Mouse (Mus musculus): ENCODE measurements around the gene Reep3. TPM values are rescaled to one million over a fixed set of nuclear protein-coding genes. Genes with fewer than 3 reads are reported as not detected.
A peak's percentile ranks its signal among the peaks of the same experiment; 100 is the strongest.
"Not testable (repeated sequence)": the region's sequence is repeated elsewhere in the genome, so short reads cannot be mapped to it uniquely, and the experiment has no call there.

The Reep3 gene
- polyA plus RNA-seq, 1 experiment: 13.0 TPM

- peaks cover 97% of the 10 kb centered on the region for H3K79me2 ChIP-seq (ENCODE audit: control insufficient read depth, insufficient read depth)
- no peak overlapping the region for H3K4me3 ChIP-seq
- H3ac ChIP-seq (ENCODE audit: control insufficient read depth, insufficient read length): no peak overlapping the region
- H3K36me3 ChIP-seq (ENCODE audit: control insufficient read depth, insufficient read depth): no peaks in the 10 kb centered on the region
- no peaks in the 10 kb centered on the region for H3K27me3 ChIP-seq (ENCODE audit: control insufficient read depth, insufficient read depth, insufficient read length)
- TF ChIP-seq POLR2AphosphoS2 (IDR thresholded peaks at IDR 0.05; ENCODE audit: insufficient read length, low read depth) (no peak), MAX (IDR thresholded peaks at IDR 0.05; ENCODE audit: low read depth) (no peak), MYOD1 (IDR thresholded peaks at IDR 0.05; ENCODE audit: control insufficient read depth in 1 of 3, insufficient read length in 2 of 3, low read depth in 2 of 3) (no peak), TCF3 (IDR thresholded peaks at IDR 0.05; ENCODE audit: insufficient read length, low read depth) (no peak), E2F4 (IDR thresholded peaks at IDR 0.05; ENCODE audit: insufficient read depth) (no peak), TCF12 (IDR thresholded peaks at IDR 0.05; ENCODE audit: insufficient read depth, poor library complexity, severe bottlenecking) (no peak), POLR2A (IDR thresholded peaks at IDR 0.05; ENCODE audit: insufficient read length, low read depth) (no peak), CEBPB (IDR thresholded peaks at IDR 0.05; ENCODE audit: insufficient read depth, poor library complexity, severe bottlenecking) (no peak), USF1 (IDR thresholded peaks at IDR 0.05; ENCODE audit: low read depth) (no peak), REST (IDR thresholded peaks at IDR 0.05; ENCODE audit: insufficient read depth, insufficient read length) (no peak)
- no peak overlapping the region for H3K4me2 ChIP-seq (ENCODE audit: low read depth)
Observed at GRCm38 (mm10) chr10:67116251-67116650, 19.5 kb upstream of the Reep3 start.

GRCm38 (mm10) chr10:67115666-67116091 is 18.9 kb upstream of the Reep3 start:
- no peaks in the 10 kb centered on the region for H3K27me3 ChIP-seq (ENCODE audit: control insufficient read depth, insufficient read depth, insufficient read length)
- TF ChIP-seq CEBPB (IDR thresholded peaks at IDR 0.05; ENCODE audit: insufficient read depth, poor library complexity, severe bottlenecking): 0 out of 2 replicates have a peak, but pooled peaks have one; percentile 4
- no peak for TF ChIP-seq REST (IDR thresholded peaks at IDR 0.05; ENCODE audit: insufficient read depth, insufficient read length)
- no peak for TF ChIP-seq E2F4 (IDR thresholded peaks at IDR 0.05; ENCODE audit: insufficient read depth)
- TF ChIP-seq POLR2AphosphoS2 (IDR thresholded peaks at IDR 0.05; ENCODE audit: insufficient read length, low read depth): no peak
- no peaks in the 10 kb centered on the region for H3K36me3 ChIP-seq (ENCODE audit: control insufficient read depth, insufficient read depth)
- H3K79me2 ChIP-seq (ENCODE audit: control insufficient read depth, insufficient read depth): peaks cover 97% of the 10 kb centered on the region
- no peak overlapping the region for H3K4me2 ChIP-seq (ENCODE audit: low read depth)
- no peak overlapping the region for H3K4me3 ChIP-seq
- no peak overlapping the region for H3ac ChIP-seq (ENCODE audit: control insufficient read depth, insufficient read length)

- no peak overlapping the region for H3K4me2 ChIP-seq (ENCODE audit: low read depth)
- TF ChIP-seq SRF (IDR thresholded peaks at IDR 0.05; ENCODE audit: control insufficient read depth, insufficient read length, low read depth): no peak
- TF ChIP-seq MAX (IDR thresholded peaks at IDR 0.05; ENCODE audit: low read depth): no peak
- no peak for TF ChIP-seq MYOG (IDR thresholded peaks at IDR 0.05; ENCODE audit: control insufficient read depth in 1 of 3, insufficient read depth in 1 of 3, insufficient read length in 2 of 3, low read depth in 2 of 3)
- no peak for TF ChIP-seq POLR2A (IDR thresholded peaks at IDR 0.05; ENCODE audit: insufficient read length, low read depth)
- no peak for TF ChIP-seq MYOD1 (IDR thresholded peaks at IDR 0.05; ENCODE audit: control insufficient read depth in 1 of 3, insufficient read length in 2 of 3, low read depth in 2 of 3)
- no peak for TF ChIP-seq TCF12 (IDR thresholded peaks at IDR 0.05; ENCODE audit: insufficient read depth, poor library complexity, severe bottlenecking)
- no peak for TF ChIP-seq POLR2AphosphoS2 (IDR thresholded peaks at IDR 0.05; ENCODE audit: insufficient read length, low read depth)
- TF ChIP-seq TCF3 (IDR thresholded peaks at IDR 0.05; ENCODE audit: insufficient read length, low read depth): no peak
- no peak for TF ChIP-seq USF1 (IDR thresholded peaks at IDR 0.05; ENCODE audit: low read depth)
- H3ac ChIP-seq (ENCODE audit: control insufficient read depth, insufficient read length): no peak overlapping the region
Observed at GRCm38 (mm10) chr10:67115115-67115514, 18.4 kb upstream of the Reep3 start.

GRCm38 (mm10) chr10:67113833-67114232 is 17.1 kb upstream of the Reep3 start:
- Histone ChIP-seq H3ac (ENCODE audit: control insufficient read depth, insufficient read length) (no peak overlapping the region), H3K79me2 (ENCODE audit: control insufficient read depth, insufficient read depth) (peaks cover 96% of the 10 kb centered on the region), H3K27me3 (ENCODE audit: control insufficient read depth, insufficient read depth, insufficient read length) (no peaks in the 10 kb centered on the region), H3K36me3 (ENCODE audit: control insufficient read depth, insufficient read depth) (no peaks in the 10 kb centered on the region), H3K4me2 (ENCODE audit: low read depth) (peak overlapping the region; percentile 13), H3K4me3 (no peak overlapping the region)
- TF ChIP-seq REST (IDR thresholded peaks at IDR 0.05; ENCODE audit: insufficient read depth, insufficient read length): no peak
- no peak for TF ChIP-seq POLR2A (IDR thresholded peaks at IDR 0.05; ENCODE audit: insufficient read length, low read depth)
- no peak for TF ChIP-seq POLR2AphosphoS2 (IDR thresholded peaks at IDR 0.05; ENCODE audit: insufficient read length, low read depth)
- TF ChIP-seq TCF12 (IDR thresholded peaks at IDR 0.05; ENCODE audit: insufficient read depth, poor library complexity, severe bottlenecking): no peak
- no peak for TF ChIP-seq MYOD1 (IDR thresholded peaks at IDR 0.05; ENCODE audit: control insufficient read depth in 1 of 3, insufficient read length in 2 of 3, low read depth in 2 of 3)
- no peak for TF ChIP-seq SRF (IDR thresholded peaks at IDR 0.05; ENCODE audit: control insufficient read depth, insufficient read length, low read depth)
- no peak for TF ChIP-seq TCF3 (IDR thresholded peaks at IDR 0.05; ENCODE audit: insufficient read length, low read depth)
- no peak for TF ChIP-seq E2F4 (IDR thresholded peaks at IDR 0.05; ENCODE audit: insufficient read depth)
- TF ChIP-seq MAX (IDR thresholded peaks at IDR 0.05; ENCODE audit: low read depth): no peak
- no peak for TF ChIP-seq CEBPB (IDR thresholded peaks at IDR 0.05; ENCODE audit: insufficient read depth, poor library complexity, severe bottlenecking)
- TF ChIP-seq USF1 (IDR thresholded peaks at IDR 0.05; ENCODE audit: low read depth): no peak
- TF ChIP-seq MYOG (IDR thresholded peaks at IDR 0.05; ENCODE audit: control insufficient read depth in 1 of 3, insufficient read depth in 1 of 3, insufficient read length in 2 of 3, low read depth in 2 of 3): no peak

More at GRCm38 (mm10) chr10:67115115-67115514, 18.4 kb upstream of the Reep3 start:
- H3K27me3 ChIP-seq (ENCODE audit: control insufficient read depth, insufficient read depth, insufficient read length): no peaks in the 10 kb centered on the region
- H3K36me3 ChIP-seq (ENCODE audit: control insufficient read depth, insufficient read depth): no peaks in the 10 kb centered on the region
- peaks cover 97% of the 10 kb centered on the region for H3K79me2 ChIP-seq (ENCODE audit: control insufficient read depth, insufficient read depth)
- H3K4me3 ChIP-seq: no peak overlapping the region

- not testable (repeated sequence) for H3K27me3 ChIP-seq (ENCODE audit: control insufficient read depth, insufficient read depth, insufficient read length); H3K4me3 ChIP-seq; H3K36me3 ChIP-seq (ENCODE audit: control insufficient read depth, insufficient read depth); H3ac ChIP-seq (ENCODE audit: control insufficient read depth, insufficient read length); H3K4me2 ChIP-seq (ENCODE audit: low read depth)
- peaks cover 96% of the 10 kb centered on the region for H3K79me2 ChIP-seq (ENCODE audit: control insufficient read depth, insufficient read depth)
Observed at GRCm38 (mm10) chr10:67112967-67113366, 16.2 kb upstream of the Reep3 start.

All from myocyte (in vitro differentiated cells).